Mouse (Mus musculus): ENCODE measurements around the gene Nbl1.

Nbl1 gene

GRCm38 (mm10) chr4:139064831-139065230 lies 28.0 kb downstream of the Nbl1 start:
- no peak for DNase-seq (ENCODE audit: low spot score in 2 of 2)

GRCm38 (mm10) chr4:139059569-139059968 lies 33.2 kb downstream of the Nbl1 start:
- peak in 1 of 2 experiments; percentile 50 for DNase-seq (ENCODE audit: low spot score in 2 of 2)

GRCm38 (mm10) chr4:139058029-139058428 lies 34.8 kb downstream of the Nbl1 start:
- no peak for DNase-seq (ENCODE audit: low spot score in 2 of 2)

- DNase-seq (ENCODE audit: low spot score in 2 of 2), result no peak
Measured at GRCm38 (mm10) chr4:139057291-139057690, 35.5 kb downstream of the Nbl1 start.

- DNase-seq (ENCODE audit: low spot score in 2 of 2), result no peak
Measured at GRCm38 (mm10) chr4:139055744-139056143, 37.0 kb downstream of the Nbl1 start.

- no peak for DNase-seq (ENCODE audit: low spot score in 2 of 2)
Measured at GRCm38 (mm10) chr4:139055336-139055735, 37.5 kb downstream of the Nbl1 start.

- no peak for DNase-seq (ENCODE audit: low spot score in 2 of 2)
Measured at GRCm38 (mm10) chr4:139054300-139054923, 38.4 kb downstream of the Nbl1 start.

- DNase-seq (ENCODE audit: low spot score in 2 of 2), result no peak
Measured at GRCm38 (mm10) chr4:139053391-139053790, 39.4 kb downstream of the Nbl1 start.

- no peak for DNase-seq (ENCODE audit: low spot score in 2 of 2)
Measured at GRCm38 (mm10) chr4:139052796-139053195, 40.0 kb downstream of the Nbl1 start.

GRCm38 (mm10) chr4:139048518-139048917 lies 44.3 kb downstream of the Nbl1 start:
- DNase-seq (ENCODE audit: low spot score in 2 of 2), result no peak

- no peak for DNase-seq (ENCODE audit: low spot score in 2 of 2)
Measured at GRCm38 (mm10) chr4:139046354-139046753, 46.4 kb downstream of the Nbl1 start.

GRCm38 (mm10) chr4:139044566-139044965 lies 48.2 kb downstream of the Nbl1 start:
- no peak for DNase-seq (ENCODE audit: low spot score in 2 of 2)

- DNase-seq (ENCODE audit: low spot score in 2 of 2), result no peak
Measured at GRCm38 (mm10) chr4:139043600-139043999, 49.2 kb downstream of the Nbl1 start.

- no peak for DNase-seq (ENCODE audit: low spot score in 2 of 2)
Measured at GRCm38 (mm10) chr4:139042611-139043010, 50.2 kb downstream of the Nbl1 start.

GRCm38 (mm10) chr4:139040084-139040839 lies 52.5 kb downstream of the Nbl1 start:
- no peak for DNase-seq (ENCODE audit: low spot score in 2 of 2)

GRCm38 (mm10) chr4:139037795-139038607 lies 54.8 kb downstream of the Nbl1 start:
- DNase-seq (ENCODE audit: low spot score in 2 of 2), result no peak

GRCm38 (mm10) chr4:139035799-139036198 lies 57.0 kb downstream of the Nbl1 start:
- DNase-seq (ENCODE audit: low spot score in 2 of 2), result no peak

GRCm38 (mm10) chr4:139034942-139035341 lies 57.9 kb downstream of the Nbl1 start:
- no peak for DNase-seq (ENCODE audit: low spot score in 2 of 2)

GRCm38 (mm10) chr4:139034540-139034939 lies 58.3 kb downstream of the Nbl1 start:
- no peak for DNase-seq (ENCODE audit: low spot score in 2 of 2)

- DNase-seq (ENCODE audit: low spot score in 2 of 2), result no peak
Measured at GRCm38 (mm10) chr4:139034010-139034367, 58.8 kb downstream of the Nbl1 start.

- DNase-seq (ENCODE audit: low spot score in 2 of 2), result no peak
Measured at GRCm38 (mm10) chr4:139033263-139034009, 59.4 kb downstream of the Nbl1 start.

GRCm38 (mm10) chr4:139032521-139032920 lies 60.3 kb downstream of the Nbl1 start:
- no peak for DNase-seq (ENCODE audit: low spot score in 2 of 2)
